Mouse (Mus musculus) bone marrow, adult 2 months (tissue): Measurements from ENCODE around the gene Ranbp3.

Source experiments
- CTCF ChIP-seq: fragments of 200-500 bp; IDR thresholded peaks from 2 replicates; pipeline ENCODE4 v1.5.1; 2011; ENCODE audit warnings: low read length, control low read depth; ENCODE audit not compliant: control insufficient read depth, insufficient read depth
- POLR2A ChIP-seq: fragments of 200-500 bp; IDR thresholded peaks from 2 replicates; pipeline ENCODE4 v1.6.1; 2011; ENCODE audit warnings: low read depth, mild to moderate bottlenecking, control low read depth, low read length, borderline replicate concordance; ENCODE audit not compliant: control insufficient read depth

GRCm38 (mm10) chr17:56663659-56664058 lies 9.4 kb upstream of the Ranbp3 start:
- TF ChIP-seq POLR2A (no peak), CTCF (no peak)
